Mouse (Mus musculus): ENCODE measurements around the gene Mgat4e. TPM values are rescaled to one million over a fixed set of nuclear protein-coding genes. Genes with fewer than 3 reads are reported as not detected.

Gene Mgat4e
- total RNA-seq, 4 experiments from 2014 or later, result not detected

DNA sequence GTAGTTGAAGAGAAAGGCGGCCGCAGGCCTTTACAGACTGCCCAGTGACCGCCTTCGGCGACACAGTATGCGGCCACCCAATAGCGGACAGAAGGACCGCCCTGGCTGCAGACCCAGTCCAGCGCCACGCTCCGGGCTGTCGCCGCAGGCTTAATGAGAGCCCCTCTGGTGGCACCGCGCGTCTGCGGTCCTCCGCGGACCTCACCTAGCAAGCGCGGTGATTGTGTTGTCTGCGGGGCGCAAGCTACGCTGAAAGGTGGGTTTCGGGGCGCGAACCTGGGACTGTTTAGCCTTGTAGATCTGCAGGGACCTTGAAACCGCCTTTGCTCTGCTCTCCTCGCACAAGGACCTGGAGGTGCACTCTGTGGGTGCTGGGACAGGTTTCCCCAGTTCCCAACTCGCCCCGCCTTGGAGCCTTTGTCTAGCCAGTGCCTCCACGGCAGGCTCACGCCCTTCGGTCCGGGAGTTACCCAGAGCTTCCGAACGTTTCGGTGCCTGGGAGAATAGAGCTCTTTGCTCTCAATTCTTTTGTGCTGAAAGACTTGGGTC is 36.1 kb downstream of the Mgat4e start:
- DNase-seq (ENCODE audit: low spot score), result no peak

DNA sequence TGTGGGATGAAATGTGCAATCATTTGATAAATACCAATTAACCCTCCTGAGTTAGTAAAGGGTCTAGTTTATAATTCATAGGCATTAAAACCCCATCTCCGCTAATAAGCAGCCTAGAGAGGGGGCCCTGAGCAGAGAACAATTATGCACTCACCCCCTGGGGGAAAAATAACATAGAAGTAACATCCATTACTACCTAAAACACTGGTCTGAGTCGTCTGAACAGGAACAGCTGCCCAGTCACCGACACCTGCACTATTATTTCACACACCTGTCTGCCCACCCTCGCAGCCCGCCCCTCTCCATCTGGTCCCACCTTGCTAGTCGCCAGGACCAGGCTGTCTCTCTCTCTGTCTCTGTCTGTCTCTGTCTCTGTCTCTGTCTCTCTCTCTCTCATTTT is 36.9 kb downstream of the Mgat4e start:
- DNase-seq (ENCODE audit: low spot score), result no peak

DNA sequence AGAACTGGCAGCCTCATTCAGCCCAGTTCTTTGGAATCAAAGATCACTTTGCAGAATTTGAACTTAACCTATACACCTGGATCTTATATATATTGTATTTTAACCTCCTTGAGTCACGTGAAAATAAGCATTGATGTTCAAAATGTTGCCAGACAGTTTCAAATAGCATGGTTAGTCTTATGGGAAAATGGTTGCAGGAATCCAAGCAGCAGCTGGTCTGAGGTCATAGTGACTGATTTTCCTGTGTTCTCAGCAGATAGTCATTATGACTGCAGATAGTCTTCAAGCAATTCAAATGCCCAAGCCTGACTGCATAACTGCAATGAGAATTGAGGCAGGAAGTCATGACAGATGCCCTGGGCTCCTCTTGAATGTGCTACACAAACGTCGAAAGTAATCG is 37.3 kb downstream of the Mgat4e start:
- DNase-seq (ENCODE audit: low spot score), result no peak

DNA sequence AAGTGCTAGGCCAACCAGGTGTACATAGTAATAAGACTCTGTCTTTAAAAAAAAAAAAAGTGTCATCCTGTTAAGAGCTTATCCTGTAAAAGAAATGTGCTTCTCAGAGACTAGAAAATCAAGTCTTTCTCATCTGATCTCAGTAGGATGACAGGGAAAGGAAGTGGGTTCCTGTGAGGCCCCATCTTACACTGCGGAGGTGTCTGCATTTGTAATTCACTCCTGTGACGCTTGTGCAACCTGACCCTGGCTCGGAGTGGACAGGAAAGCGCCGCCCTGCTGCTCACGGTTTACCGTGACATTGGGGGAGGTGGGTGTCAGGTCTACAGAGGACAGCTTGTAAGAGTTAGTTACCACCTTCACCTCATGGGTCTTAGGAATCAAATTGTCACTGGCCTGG is 39.5 kb downstream of the Mgat4e start:
- DNase-seq (ENCODE audit: low spot score), result no peak

DNA sequence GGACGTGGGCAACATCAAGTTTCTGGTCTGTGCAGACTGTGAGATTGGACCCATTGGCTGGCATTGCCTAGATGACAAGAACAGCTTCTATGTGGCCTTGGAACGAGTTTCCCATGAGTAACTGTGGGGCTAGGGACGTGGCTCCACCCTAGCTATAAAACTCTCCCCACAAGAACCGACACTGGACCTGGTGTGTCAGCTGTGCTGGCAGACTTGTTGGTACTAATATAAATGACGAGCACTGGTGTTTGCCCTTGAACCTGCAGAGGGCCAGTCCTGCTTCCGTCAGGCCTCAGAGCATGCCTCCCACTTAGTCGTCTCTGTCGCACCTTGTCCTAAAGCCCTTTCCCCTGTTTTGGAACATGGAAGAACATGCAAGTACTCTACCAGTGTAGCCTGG is 43.3 kb downstream of the Mgat4e start:
- no peak for DNase-seq (ENCODE audit: low spot score)

DNA sequence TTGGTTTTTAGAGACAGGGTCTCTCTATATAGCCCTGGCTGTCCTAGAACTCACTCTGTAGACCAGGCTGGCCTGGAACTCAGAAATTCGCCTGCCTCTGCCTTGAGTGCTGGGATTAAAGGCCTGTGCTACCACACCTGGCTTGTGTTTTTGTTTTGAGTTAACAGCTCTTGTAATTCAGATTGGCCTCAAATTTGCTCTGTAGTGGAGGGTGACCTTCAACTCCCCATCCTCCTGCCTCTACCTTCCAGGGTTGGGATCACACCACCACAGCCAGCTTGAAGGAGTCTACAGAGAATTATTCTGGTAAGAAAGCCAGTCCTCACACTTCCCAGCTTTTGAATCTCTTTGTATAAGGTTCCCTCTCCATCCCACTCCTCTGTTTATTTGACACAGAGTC is 48.6 kb downstream of the Mgat4e start:
- no peak for DNase-seq (ENCODE audit: low spot score)

DNA sequence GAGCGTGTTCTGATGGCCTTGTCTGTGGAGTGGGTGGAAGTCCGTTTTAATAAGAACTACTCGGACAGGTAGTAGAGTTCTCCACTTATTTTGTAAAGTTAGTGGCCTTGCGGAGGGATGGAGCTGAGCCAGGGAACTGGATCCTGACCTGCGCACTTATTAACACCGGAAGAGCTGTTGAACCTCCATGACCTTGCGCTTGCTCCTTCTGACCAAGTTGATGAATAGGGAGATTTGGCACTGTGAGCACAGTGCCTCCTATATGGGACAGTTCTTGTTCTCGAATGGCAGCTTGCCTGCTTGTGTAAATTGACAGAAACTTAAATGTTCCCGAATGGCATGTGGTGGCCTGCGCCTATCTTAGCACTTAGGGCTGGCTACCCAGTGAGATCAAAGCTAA is 53.5 kb downstream of the Mgat4e start:
- no peak for DNase-seq (ENCODE audit: low spot score)

DNA sequence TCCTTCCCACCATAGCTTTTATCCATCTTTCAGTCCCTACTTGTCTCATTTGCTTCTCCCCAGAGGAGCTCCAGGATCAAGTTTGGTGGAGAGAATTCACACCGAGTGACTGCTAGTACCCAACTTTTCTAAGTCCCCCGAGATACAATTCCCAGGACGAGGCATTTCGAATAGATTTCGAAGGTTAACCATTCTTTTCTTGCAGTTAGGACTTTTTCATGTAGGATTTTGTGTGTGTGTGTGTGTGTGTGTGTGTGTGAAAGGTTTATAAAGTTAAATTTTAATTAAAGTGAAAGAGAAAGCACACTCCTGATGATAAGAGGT is 54.3 kb downstream of the Mgat4e start:
- DNase-seq (ENCODE audit: low spot score), result no peak

DNA sequence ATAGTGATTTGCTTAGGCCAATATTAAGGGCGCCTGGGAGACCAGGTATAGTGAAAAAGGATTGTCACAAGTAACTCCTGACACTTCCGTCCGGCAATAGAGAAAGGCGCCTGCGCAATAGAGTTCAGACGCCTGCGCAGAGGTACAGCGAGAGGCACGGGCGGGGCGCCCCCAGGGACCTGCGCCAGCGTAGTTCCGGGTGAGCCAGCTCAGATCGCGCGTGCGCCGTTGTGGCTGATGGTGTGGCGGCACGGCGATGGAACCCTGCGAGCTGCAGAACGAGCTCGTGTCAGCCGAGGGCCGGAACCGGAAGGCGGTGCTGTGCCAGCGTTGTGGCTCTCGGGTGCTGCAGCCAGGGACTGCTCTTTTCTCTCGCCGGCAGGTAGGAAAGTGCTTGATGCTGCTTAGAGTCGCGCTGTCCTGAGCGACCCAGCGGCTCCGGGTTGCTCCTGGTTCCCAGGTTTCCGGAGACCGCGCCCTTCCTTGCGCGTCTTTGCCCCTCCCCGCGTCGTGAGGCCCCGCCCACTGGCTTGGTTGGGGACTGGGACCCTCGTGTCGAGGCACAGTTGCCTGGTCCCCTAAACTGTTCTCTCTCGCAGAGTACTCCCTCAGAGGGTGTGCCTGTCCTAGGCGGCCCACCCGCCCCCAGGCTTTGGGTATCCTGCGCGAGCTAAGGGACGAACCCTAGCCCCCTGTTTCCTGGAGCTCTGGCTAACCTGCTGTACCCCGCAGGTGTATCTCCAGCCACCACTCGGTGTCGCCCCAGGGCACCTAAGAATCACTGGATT is 54.9 kb downstream of the Mgat4e start, which contains the start of gene Rabif:
Rabif (plus strand) TSS at position 221 of the 788 bp plus-strand sequence.
- DNase-seq (ENCODE audit: low spot score), result peak; percentile 99

DNA sequence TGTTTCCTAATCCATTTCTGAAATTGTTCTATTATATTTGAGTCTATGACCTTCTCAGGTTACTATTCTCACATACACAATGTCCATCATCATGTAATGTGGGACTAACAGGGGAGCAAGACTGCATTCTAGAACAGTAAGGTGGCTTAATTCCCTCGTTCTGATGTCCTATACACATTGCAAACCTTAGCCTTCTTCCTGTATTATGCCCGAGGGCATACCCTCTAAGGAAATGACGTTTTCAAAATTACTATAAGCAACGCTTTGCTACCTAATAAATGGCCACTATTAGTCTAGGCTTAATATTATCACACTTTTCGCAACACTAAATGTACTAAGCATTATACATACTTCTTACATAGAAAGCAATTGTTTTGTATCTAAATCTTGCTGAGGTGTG is 55.5 kb downstream of the Mgat4e start:
- no peak for DNase-seq (ENCODE audit: low spot score)

DNA sequence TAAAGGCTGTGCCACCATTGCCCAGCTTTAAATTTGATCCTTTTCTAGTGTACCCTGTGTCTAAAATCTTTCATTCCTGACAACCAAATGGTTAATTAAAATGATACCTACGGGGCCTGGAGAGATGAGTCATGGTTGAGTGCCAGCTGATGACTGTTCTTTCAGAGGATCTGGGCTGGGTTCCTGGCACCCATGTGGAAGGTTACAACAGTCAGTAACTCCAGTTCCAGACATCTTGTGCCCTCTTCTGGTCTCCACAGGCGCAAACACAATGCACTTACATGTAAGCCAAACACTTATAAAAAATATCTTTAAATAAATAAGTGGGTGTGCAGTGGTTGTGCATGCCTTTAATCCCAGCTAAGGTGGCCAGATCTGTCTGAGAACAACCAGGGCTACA is 56.0 kb downstream of the Mgat4e start:
- DNase-seq (ENCODE audit: low spot score), result no peak

DNA sequence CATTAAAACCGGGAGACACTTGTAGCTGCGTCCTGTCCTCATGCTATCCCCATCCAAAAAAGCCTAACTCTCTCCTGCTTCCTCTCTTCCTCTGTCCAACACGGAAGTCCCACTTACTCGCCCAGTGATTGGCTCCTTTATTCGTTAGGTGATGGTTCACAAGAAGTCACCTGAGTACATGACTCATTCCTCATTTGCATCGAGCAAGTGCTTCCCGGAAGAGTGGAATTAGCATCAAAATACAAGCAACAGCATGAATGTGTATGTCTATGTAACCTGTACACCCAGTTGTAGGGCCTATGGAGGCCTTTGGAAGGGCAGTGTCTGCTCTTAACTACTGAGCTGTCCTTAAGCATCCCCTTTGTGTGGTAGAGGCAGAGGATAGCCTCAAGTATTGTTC is 57.2 kb downstream of the Mgat4e start:
- DNase-seq (ENCODE audit: low spot score), result no peak

Other genes starting within 250 kb of the Mgat4e start
- 1 to 10 TPM in 1 of 4 experiments, under 1 TPM in 3; 0.63 to 1.1 (median 0.95) TPM for gene Ppfia4, start 216.8 kb downstream of the Mgat4e start, total RNA-seq (2022)
- gene Tmem183a, start 187.7 kb downstream of the Mgat4e start, total RNA-seq (2022), result 10 to 100 TPM; 11.4 to 20.0 (median 13.8) TPM
- gene 4933406M09Rik, start 163.7 kb downstream of the Mgat4e start, total RNA-seq (2022), result not detected
- 10 to 100 TPM; 23.4 to 28.6 (median 26.9) TPM for gene Cyb5r1, start 144.1 kb downstream of the Mgat4e start, total RNA-seq (2022)
- 100 to 1,000 TPM; 123 to 133 (median 130) TPM for gene Adipor1, start 134.3 kb downstream of the Mgat4e start, total RNA-seq (2022)
- 10 to 100 TPM; 20.3 to 23.6 (median 22.7) TPM for gene Klhl12, start 94.2 kb downstream of the Mgat4e start, total RNA-seq (2022)
- gene Rabif, start 55.0 kb downstream of the Mgat4e start, total RNA-seq (2022), result 1 to 10 TPM; 7.8 to 9.3 (median 8.2) TPM
- 10 to 100 TPM; 11.0 to 11.9 (median 11.4) TPM for gene Kdm5b, start 10.5 kb upstream of the Mgat4e start, total RNA-seq (2022)
- gene Syt2, start 97.0 kb upstream of the Mgat4e start, total RNA-seq (2022), result under 1 TPM in 1 of 4 experiments, not detected in 3; 0.30 TPM